Mouse (Mus musculus) midbrain, embryonic 16.5 days (tissue): ENCODE measurements around the gene Map4. TPM values are rescaled to one million over a fixed set of nuclear protein-coding genes. Genes with fewer than 3 reads are reported as not detected.

Experiments used
- ATAC-seq: fragments of 200-750 bp; cut with Nextera tagmentation; 2 replicates; pipeline ENCODE4 v1.8.0; 2017; ENCODE audit warnings: moderate TSS enrichment
- H3K27ac ChIP-seq: fragments of 300-500 bp; sonication (generic); 2 replicates; pipeline ENCODE4 v1.5.1; 2014; ENCODE audit warnings: mild to moderate bottlenecking, low read length, mixed read lengths
- H3K27me3 ChIP-seq: fragments of 300-500 bp; sonication (generic); 2 replicates; pipeline ENCODE4 v1.6.1; 2014; ENCODE audit warnings: low read depth, low read length, mixed read lengths; ENCODE audit not compliant: control insufficient read depth, insufficient read depth
- H3K36me3 ChIP-seq: fragments of 300-500 bp; sonication (generic); 2 replicates; pipeline ENCODE4 v1.6.1; 2014; ENCODE audit warnings: mild to moderate bottlenecking, low read length, moderate library complexity, mixed read lengths; ENCODE audit not compliant: control insufficient read depth, insufficient read depth
- H3K4me1 ChIP-seq: fragments of 300-500 bp; sonication (generic); 2 replicates; pipeline ENCODE4 v1.6.1; 2014; ENCODE audit warnings: mild to moderate bottlenecking, low read length, mixed read lengths; ENCODE audit not compliant: control insufficient read depth, insufficient read depth
- H3K4me2 ChIP-seq: fragments of 300-500 bp; sonication (generic); 2 replicates; pipeline ENCODE4 v1.6.1; 2014; ENCODE audit warnings: mild to moderate bottlenecking, low read length, mixed read lengths
- H3K4me3 ChIP-seq: fragments of 300-500 bp; sonication (generic); 2 replicates; pipeline ENCODE4 v1.5.1; 2014; ENCODE audit warnings: low read depth, mild to moderate bottlenecking, low read length, moderate library complexity, mixed read lengths
- H3K9ac ChIP-seq: fragments of 300-500 bp; sonication (generic); 2 replicates; pipeline ENCODE4 v1.6.1; 2014; ENCODE audit warnings: low read depth, low read length, mixed read lengths
- H3K9me3 ChIP-seq: fragments of 300-500 bp; sonication (generic); replicated peaks from 2 replicates; pipeline ENCODE4 v1.6.1; 2014; ENCODE audit warnings: mild to moderate bottlenecking, low read length, mixed read lengths; ENCODE audit not compliant: control insufficient read depth, poor library complexity, severe bottlenecking
- whole genome bisulfite sequencing: fragments of 180-500 bp; shearing (Covaris S2); extraction: QIAGEN DNeasy Blood & Tissue Kit; methylation state at CpG from one replicate; pipeline ENCODE4 v1.1.7; 2014; 5-methylcytosine and 5-hydroxymethylcytosine counted together
- polyA plus RNA-seq: library from polyadenylated mRNA; unstranded; fragments of >200 nt; fragmentation: Nextera tagmentation; extraction: Ambion mirVana; gene quantifications from 2 replicates; pipeline ENCODE4 v1.2.1, GENCODE M21; 2015

Map4 gene
- polyA plus RNA-seq, 1 experiment from 2014 or later, result 213 TPM

DNA sequence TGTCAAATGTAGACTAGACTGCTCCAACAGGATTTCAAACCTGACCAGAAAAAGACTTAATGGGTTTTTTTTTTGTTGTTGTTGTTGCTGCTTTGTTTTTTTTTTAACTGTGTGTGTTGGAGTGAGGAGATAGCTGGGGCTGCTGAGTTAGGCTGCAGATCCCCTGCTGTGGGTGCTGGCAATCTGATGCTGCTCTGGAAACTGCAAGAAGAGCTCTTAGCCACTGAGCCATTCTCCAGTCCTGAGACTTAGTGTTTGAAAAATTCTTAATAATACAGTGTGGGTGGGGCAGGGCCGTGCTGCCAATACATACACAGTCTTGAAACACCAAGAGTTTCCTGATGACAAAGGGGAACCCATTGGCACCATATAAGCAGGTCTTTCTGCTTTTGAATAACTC is 70.7 kb downstream of the Map4 start:
- Histone ChIP-seq H3K9ac (no peak overlapping the region), H3K4me3 (no peak overlapping the region), H3K9me3 (no peaks in the 10 kb centered on the region), H3K27ac (no peak overlapping the region), H3K36me3 (no peaks in the 10 kb centered on the region), H3K4me1 (no peaks in the 10 kb centered on the region; the same call in 1 of the 2 replicates), H3K27me3 (no peaks in the 10 kb centered on the region), H3K4me2 (no peak overlapping the region)
- no peak for ATAC-seq
- 47% methylated on average over 1 of the region's 1 CpGs for WGBS

DNA sequence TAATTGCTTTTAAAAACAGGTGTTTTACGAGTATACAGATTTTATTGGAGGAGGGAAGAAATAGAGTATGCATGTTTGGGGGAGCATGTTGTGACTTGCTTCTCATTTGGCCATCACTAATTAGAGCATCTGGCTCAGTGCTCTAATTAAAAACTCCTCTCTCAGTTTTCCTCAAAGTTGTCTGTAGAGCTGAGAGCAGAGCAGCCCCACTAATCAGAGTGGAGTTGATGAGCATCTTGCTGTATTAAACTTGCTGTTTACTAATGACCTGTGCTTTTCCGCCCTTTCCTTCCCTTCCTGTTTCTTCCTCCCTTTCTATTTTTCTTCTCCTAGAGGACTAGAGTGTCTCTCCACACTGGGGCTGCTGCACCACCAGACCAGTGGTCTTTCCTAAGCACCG is 71.2 kb downstream of the Map4 start:
- H3K4me1 ChIP-seq, result no peaks in the 10 kb centered on the region; the same call in 1 of the 2 replicates
- H3K36me3 ChIP-seq, result no peaks in the 10 kb centered on the region
- no peak overlapping the region for H3K4me3 ChIP-seq
- H3K27me3 ChIP-seq, result no peaks in the 10 kb centered on the region
- H3K9ac ChIP-seq, result no peak overlapping the region
- H3K9me3 ChIP-seq, result no peaks in the 10 kb centered on the region
- no peak for ATAC-seq
- 84% methylated on average over 3 of the region's 3 CpGs for WGBS
- H3K27ac ChIP-seq, result no peak overlapping the region
- no peak overlapping the region for H3K4me2 ChIP-seq

DNA sequence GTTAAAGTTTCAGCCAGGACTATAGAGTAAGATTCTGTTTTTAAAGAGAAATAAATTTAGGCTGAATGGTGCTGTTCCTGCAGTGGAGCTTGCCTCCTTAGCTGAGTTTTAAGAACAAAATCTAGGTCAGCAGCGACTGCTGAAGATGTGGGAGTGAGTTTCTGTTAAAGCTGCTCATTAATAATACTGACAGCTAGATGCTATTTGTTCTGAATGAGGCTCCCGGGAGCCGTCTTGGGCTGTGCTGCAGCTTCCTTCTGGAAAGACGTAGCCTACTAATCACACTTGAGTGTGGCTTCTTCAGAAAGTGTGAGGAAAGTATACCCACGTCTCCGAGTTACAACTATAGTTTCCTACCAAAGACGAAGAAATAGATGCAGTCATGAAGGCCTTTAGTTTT is 88.0 kb downstream of the Map4 start:
- H3K36me3 ChIP-seq, result no peaks in the 10 kb centered on the region
- no peaks in the 10 kb centered on the region for H3K4me1 ChIP-seq
- WGBS, result 65% methylated on average over 7 of the region's 7 CpGs
- H3K27ac ChIP-seq, result no peak overlapping the region
- H3K4me3 ChIP-seq, result no peak overlapping the region
- H3K4me2 ChIP-seq, result no peak overlapping the region
- H3K9ac ChIP-seq, result no peak overlapping the region
- H3K27me3 ChIP-seq, result no peaks in the 10 kb centered on the region
- no peaks in the 10 kb centered on the region for H3K9me3 ChIP-seq
- no peak for ATAC-seq

DNA sequence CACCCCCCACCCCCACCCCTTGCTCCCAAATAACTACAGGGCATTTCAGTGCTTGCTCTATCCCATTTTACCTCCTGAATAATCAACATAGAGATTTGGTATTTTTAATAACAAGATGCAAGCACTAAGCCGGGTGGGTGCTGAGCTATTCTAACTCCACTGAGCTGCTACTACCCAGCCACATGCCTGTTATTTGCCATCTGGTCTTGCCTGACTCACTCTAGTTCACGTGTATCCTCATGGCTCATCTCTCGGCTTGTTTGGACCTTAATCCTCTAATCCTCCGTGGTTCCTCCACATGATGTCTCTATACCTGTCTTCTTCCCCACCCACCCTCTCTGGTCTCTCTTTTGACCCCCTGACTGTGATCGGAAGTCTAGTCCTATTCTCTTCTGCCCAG is 89.1 kb downstream of the Map4 start:
- Histone ChIP-seq H3K27me3 (no peaks in the 10 kb centered on the region), H3K9ac (no peak overlapping the region), H3K4me1 (no peaks in the 10 kb centered on the region), H3K9me3 (no peaks in the 10 kb centered on the region), H3K27ac (no peak overlapping the region), H3K4me3 (no peak overlapping the region), H3K4me2 (no peak overlapping the region), H3K36me3 (no peaks in the 10 kb centered on the region)
- WGBS, result 49% methylated on average over 5 of the region's 5 CpGs
- ATAC-seq, result no peak

DNA sequence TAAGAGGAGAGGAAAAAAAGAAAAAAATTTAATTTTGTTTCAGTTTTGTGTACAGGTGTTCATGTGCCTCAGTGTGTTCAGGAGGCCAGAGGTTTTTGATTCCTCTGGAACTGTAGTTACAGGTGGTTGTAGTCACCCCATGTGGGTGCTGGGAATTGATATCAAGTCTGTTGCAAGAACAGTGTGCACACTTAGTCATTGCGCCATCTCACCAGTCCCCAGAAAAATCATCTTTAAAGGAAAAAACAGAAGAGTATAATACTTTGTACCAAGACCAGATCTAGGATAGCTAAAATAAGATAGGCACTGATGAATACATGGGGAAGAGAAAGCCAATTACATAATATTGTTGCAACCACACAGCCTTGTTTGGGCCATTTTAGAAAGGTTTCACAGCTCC is 90.2 kb downstream of the Map4 start:
- Histone ChIP-seq H3K27ac (no peak overlapping the region), H3K36me3 (no peaks in the 10 kb centered on the region), H3K9me3 (no peaks in the 10 kb centered on the region), H3K4me2 (no peak overlapping the region), H3K27me3 (no peaks in the 10 kb centered on the region), H3K4me1 (no peaks in the 10 kb centered on the region), H3K4me3 (no peak overlapping the region), H3K9ac (no peak overlapping the region)
- WGBS, result 98% methylated on average over 1 of the region's 1 CpGs
- ATAC-seq, result no peak

DNA sequence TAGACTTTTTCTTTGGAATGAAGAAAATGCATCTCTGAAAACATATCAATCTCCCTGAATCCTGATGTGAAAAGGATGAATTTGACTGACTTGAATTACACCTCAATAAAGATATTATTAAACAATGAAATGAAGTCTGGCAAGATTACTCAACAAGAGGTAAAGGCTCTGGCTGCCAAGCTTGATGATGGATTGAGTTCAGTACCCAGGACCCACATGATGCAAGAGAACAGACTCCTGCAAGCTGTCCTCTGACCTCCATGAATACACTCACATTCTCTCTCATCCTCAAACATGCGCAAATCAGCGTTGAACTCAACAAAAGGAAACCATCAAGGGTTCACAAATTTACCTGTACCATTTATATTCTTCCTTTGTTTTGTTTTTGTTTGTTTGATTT is 90.9 kb downstream of the Map4 start:
- H3K4me3 ChIP-seq, result no peak overlapping the region
- H3K27ac ChIP-seq, result no peak overlapping the region
- no peak for ATAC-seq
- H3K9me3 ChIP-seq, result no peaks in the 10 kb centered on the region
- H3K4me2 ChIP-seq, result no peak overlapping the region
- no peaks in the 10 kb centered on the region for H3K36me3 ChIP-seq
- H3K4me1 ChIP-seq, result no peaks in the 10 kb centered on the region
- H3K9ac ChIP-seq, result no peak overlapping the region
- 99% methylated on average over 2 of the region's 2 CpGs for WGBS
- H3K27me3 ChIP-seq, result no peaks in the 10 kb centered on the region

DNA sequence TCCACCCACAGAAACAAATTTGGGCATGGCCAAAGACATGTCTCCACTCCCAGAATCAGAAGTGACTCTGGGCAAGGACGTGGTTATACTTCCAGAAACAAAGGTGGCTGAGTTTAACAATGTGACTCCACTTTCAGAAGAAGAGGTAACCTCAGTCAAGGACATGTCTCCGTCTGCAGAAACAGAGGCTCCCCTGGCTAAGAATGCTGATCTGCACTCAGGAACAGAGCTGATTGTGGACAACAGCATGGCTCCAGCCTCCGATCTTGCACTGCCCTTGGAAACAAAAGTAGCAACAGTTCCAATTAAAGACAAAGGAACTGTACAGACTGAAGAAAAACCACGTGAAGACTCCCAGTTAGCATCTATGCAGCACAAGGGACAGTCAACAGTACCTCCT is 103.8 kb downstream of the Map4 start:
- no peak overlapping the region for H3K27ac ChIP-seq
- H3K27me3 ChIP-seq, result no peaks in the 10 kb centered on the region
- H3K4me1 ChIP-seq, result no peaks in the 10 kb centered on the region
- no peaks in the 10 kb centered on the region for H3K9me3 ChIP-seq
- ATAC-seq, result no peak
- WGBS, result 88% methylated on average over 4 of the region's 4 CpGs
- H3K36me3 ChIP-seq, result peaks cover 23% of the 10 kb centered on the region
- H3K4me2 ChIP-seq, result no peak overlapping the region
- no peak overlapping the region for H3K9ac ChIP-seq
- H3K4me3 ChIP-seq, result no peak overlapping the region

DNA sequence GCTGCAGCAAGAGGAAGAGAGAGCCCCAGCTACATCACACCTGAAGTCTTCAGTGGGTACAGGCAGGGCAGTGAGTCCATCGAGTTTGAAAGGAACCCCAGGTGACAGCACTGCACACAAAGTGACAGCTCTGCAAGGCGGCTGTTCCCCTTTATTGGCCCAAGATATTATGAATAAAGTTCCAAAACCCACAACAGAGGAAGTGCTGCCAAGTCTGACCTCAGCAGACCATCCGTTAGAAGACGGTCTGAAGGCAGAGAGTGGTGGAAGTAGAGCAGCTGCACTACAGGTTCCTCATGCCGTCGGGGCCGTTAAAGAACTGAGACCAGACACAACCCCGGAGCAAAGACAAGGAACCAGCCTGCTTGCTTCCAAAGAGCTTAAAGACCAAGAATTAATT is 106.6 kb downstream of the Map4 start:
- peaks cover 23% of the 10 kb centered on the region for H3K36me3 ChIP-seq
- WGBS, result 91% methylated on average over 8 of the region's 8 CpGs
- ATAC-seq, result no peak

DNA sequence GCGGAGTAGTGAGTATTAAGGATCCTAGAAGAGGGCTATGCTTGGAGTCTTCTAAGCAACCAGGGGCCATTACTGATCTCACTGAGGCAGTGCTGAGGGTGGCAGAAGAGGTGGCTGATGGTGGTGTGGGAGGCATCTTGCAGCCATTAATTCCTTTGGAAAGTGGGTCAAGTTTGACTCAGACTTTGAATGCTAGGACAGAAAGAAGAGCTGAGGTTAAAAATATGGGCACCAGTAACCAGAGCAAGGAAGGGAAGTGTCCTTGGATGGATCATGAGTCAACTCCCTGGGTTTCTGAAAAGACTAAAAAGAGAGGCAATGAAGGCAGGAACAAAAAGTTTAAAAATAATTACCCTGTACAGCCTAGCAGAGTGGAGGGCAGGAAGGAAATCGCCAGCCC is 107.2 kb downstream of the Map4 start:
- no peak overlapping the region for H3K9ac ChIP-seq
- WGBS, result 92% methylated on average over 2 of the region's 2 CpGs
- no peaks in the 10 kb centered on the region for H3K9me3 ChIP-seq

More for the DNA sequence above, 106.6 kb downstream of the Map4 start:
- H3K9me3 ChIP-seq, result no peaks in the 10 kb centered on the region
- no peaks in the 10 kb centered on the region for H3K27me3 ChIP-seq
- H3K9ac ChIP-seq, result no peak overlapping the region
- H3K4me1 ChIP-seq, result no peaks in the 10 kb centered on the region
- H3K27ac ChIP-seq, result no peak overlapping the region
- no peak overlapping the region for H3K4me2 ChIP-seq
- H3K4me3 ChIP-seq, result no peak overlapping the region

DNA sequence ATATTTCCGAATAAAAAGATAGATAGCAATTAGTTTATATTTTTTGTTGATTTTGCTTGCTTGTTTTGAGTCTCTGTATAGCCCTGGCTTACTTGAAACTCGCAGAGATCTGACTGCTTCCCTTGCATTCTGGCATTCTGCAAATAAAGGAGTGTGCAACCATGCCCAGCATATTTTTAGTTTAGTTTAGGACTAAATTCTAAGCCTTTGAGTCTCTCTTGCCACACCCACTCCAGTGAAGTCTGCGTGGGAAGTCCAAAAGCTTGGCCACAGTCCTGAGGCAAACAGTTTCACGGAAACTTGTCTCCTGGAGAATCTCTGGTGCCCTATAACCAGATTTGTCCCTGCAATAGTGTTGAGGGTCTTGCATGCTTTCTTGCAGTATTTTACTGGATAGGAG is 113.1 kb downstream of the Map4 start:
- no peaks in the 10 kb centered on the region for H3K27me3 ChIP-seq
- H3K4me2 ChIP-seq, result no peak overlapping the region
- H3K36me3 ChIP-seq, result no peaks in the 10 kb centered on the region
- no peaks in the 10 kb centered on the region for H3K9me3 ChIP-seq
- H3K4me3 ChIP-seq, result no peak overlapping the region
- 96% methylated on average over 4 of the region's 4 CpGs for WGBS
- no peak for ATAC-seq
- no peak overlapping the region for H3K27ac ChIP-seq
- peaks cover 3% of the 10 kb centered on the region; the same call in 1 of the 2 replicates for H3K4me1 ChIP-seq
- no peak overlapping the region for H3K9ac ChIP-seq

More for the DNA sequence above, 107.2 kb downstream of the Map4 start:
- no peak for ATAC-seq
- no peaks in the 10 kb centered on the region for H3K4me1 ChIP-seq
- peaks cover 23% of the 10 kb centered on the region for H3K36me3 ChIP-seq
- no peak overlapping the region for H3K27ac ChIP-seq
- no peak overlapping the region for H3K4me3 ChIP-seq
- H3K27me3 ChIP-seq, result no peaks in the 10 kb centered on the region
- no peak overlapping the region for H3K4me2 ChIP-seq
